Mouse (Mus musculus) stomach, postnatal 0 days (tissue): ENCODE results near the gene Hs6st1.

Source experiments
- CTCF ChIP-seq: IDR thresholded peaks from 2 replicates; pipeline ENCODE4 v1.5.1; 2016; ENCODE audit warnings: antibody characterized with exemption, low read depth, mild to moderate bottlenecking, moderate library complexity
- EP300 ChIP-seq: optimal IDR thresholded peaks from 2 replicates; pipeline ENCODE3; 2016; ENCODE audit warnings: antibody characterized with exemption

GRCm38 (mm10) chr1:36133041-36133440 is 64.8 kb downstream of the Hs6st1 start:
- no peak for TF ChIP-seq CTCF
- TF ChIP-seq EP300 = no peak
